Mouse (Mus musculus): Measurements from ENCODE around the gene Ms4a4b. TPM values are rescaled to one million over a fixed set of nuclear protein-coding genes. Genes with fewer than 3 reads are reported as not detected.

The Ms4a4b gene
- polyA plus RNA-seq, 1 experiment from 2014 or later: 0.17 TPM

DNA sequence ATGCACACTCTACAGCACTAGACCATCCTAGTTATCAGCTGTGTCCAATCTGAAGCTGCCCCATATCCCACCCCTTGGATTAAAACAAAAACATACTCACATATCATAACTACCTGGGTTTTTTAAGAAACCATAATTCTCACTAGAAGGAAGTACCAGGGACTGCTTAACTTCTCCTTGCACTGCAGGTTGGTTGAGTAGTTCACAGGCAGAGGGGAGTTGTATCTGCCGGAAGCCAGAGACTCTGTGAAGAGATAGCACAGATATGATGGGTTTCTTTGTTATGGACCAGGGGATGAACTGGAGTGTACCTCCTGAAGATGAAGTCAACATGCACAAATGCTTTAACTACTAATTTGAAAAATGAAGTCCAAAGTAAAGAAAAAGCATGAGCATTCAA, 57.4 kb downstream of the Ms4a4b start:
- no peak for ATAC-seq (ENCODE audit: low FRiP score, low TSS enrichment)
- Histone ChIP-seq H3K9ac (replicated peaks; ENCODE audit: low read length) (no peak overlapping the region), H3K9me3 (ENCODE audit: low read length) (no peaks in the 10 kb centered on the region), H3K4me1 (ENCODE audit: insufficient read depth, low read length) (no peaks in the 10 kb centered on the region), H3K27me3 (ENCODE audit: insufficient read depth, low read length) (no peaks in the 10 kb centered on the region), H3K36me3 (ENCODE audit: insufficient read depth, low read length) (no peaks in the 10 kb centered on the region), H3K4me2 (replicated peaks; ENCODE audit: low read depth, low read length) (no peak overlapping the region), H3K27ac (ENCODE audit: low read length) (no peak overlapping the region), H3K4me3 (ENCODE audit: low read length) (no peak overlapping the region)
- 87% methylated on average over 1 of the region's 1 CpGs for WGBS

DNA sequence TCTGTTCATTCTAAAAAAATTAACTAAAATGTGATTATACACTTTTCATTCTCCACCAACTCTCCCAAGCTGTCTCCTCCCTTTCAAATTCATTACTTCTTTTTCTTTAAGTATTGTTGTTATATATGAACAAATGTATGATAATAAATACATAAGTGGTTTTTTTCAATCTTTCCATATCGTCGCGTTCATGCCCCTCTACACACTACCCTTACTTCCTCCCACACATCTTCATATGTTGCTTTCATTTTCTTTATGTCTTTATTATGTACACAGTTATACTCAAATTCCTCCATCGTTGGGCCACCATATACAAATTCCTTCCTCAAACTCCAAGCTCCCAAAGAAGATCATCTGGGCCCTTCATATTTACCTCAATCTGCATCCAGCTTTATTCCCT, 58.0 kb downstream of the Ms4a4b start:
- H3K27ac ChIP-seq (ENCODE audit: low read length): no peak overlapping the region
- no peak overlapping the region for H3K9ac ChIP-seq (replicated peaks; ENCODE audit: low read length)
- ATAC-seq (ENCODE audit: low FRiP score, low TSS enrichment): no peak
- no peak overlapping the region for H3K4me3 ChIP-seq (ENCODE audit: low read length)
- WGBS: 84% methylated on average over 4 of the region's 4 CpGs
- no peaks in the 10 kb centered on the region for H3K4me1 ChIP-seq (ENCODE audit: insufficient read depth, low read length)
- no peaks in the 10 kb centered on the region for H3K27me3 ChIP-seq (ENCODE audit: insufficient read depth, low read length)
- H3K4me2 ChIP-seq (replicated peaks; ENCODE audit: low read depth, low read length): no peak overlapping the region
- H3K36me3 ChIP-seq (ENCODE audit: insufficient read depth, low read length): no peaks in the 10 kb centered on the region
- no peaks in the 10 kb centered on the region for H3K9me3 ChIP-seq (ENCODE audit: low read length)

DNA sequence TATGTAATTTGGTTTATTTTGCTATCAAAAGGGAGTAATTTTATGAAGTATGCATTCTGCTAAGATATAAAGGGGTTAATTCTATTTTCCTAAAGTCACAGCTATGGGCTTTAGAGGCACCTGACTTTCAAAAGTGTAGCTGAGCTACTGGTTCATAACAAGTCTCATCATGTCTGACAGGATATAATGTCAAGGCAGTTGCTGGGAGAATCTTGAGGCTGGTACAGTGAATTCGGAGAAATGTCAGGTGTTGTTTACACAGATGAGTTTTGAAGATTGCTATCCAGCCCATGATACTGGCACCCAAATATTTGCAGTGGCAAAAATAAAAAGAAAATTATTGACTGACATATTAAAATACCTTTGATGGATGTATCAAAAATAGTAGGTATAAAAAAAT, 61.5 kb downstream of the Ms4a4b start:
- WGBS: 80% methylated on average over 1 of the region's 1 CpGs
- Histone ChIP-seq H3K27me3 (ENCODE audit: insufficient read depth, low read length) (no peaks in the 10 kb centered on the region), H3K27ac (ENCODE audit: low read length) (no peak overlapping the region), H3K4me1 (ENCODE audit: insufficient read depth, low read length) (no peaks in the 10 kb centered on the region), H3K36me3 (ENCODE audit: insufficient read depth, low read length) (no peaks in the 10 kb centered on the region), H3K9ac (replicated peaks; ENCODE audit: low read length) (no peak overlapping the region), H3K4me2 (replicated peaks; ENCODE audit: low read depth, low read length) (no peak overlapping the region), H3K4me3 (ENCODE audit: low read length) (no peak overlapping the region), H3K9me3 (ENCODE audit: low read length) (no peaks in the 10 kb centered on the region)
- no peak for ATAC-seq (ENCODE audit: low FRiP score, low TSS enrichment)

DNA sequence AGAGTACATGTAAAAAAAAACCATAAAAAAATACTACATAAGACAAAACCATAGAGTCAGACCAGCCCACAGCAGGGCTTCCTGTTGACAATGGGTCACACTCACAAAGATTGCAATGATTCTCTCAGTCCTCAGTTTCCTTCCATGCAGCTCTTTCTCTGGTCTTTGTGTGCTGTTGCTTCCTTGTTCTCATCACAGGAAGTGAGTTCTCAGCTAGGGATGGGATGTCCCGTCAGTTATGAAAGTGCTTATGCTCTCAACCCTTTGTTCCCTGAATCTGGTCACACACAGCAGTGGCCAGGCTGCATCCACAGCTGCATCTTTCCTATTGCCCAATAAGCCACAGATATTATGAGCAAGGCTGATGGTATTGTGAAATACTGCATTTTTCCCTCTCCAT, 70.1 kb downstream of the Ms4a4b start:
- no peak for ATAC-seq (ENCODE audit: low FRiP score, low TSS enrichment)
- Histone ChIP-seq H3K27me3 (ENCODE audit: insufficient read depth, low read length) (no peaks in the 10 kb centered on the region), H3K27ac (ENCODE audit: low read length) (no peak overlapping the region), H3K9me3 (ENCODE audit: low read length) (no peaks in the 10 kb centered on the region), H3K4me2 (replicated peaks; ENCODE audit: low read depth, low read length) (no peak overlapping the region), H3K4me1 (ENCODE audit: insufficient read depth, low read length) (no peaks in the 10 kb centered on the region), H3K4me3 (ENCODE audit: low read length) (no peak overlapping the region), H3K9ac (replicated peaks; ENCODE audit: low read length) (no peak overlapping the region), H3K36me3 (ENCODE audit: insufficient read depth, low read length) (no peaks in the 10 kb centered on the region)
- 59% methylated on average over 1 of the region's 1 CpGs for WGBS

DNA sequence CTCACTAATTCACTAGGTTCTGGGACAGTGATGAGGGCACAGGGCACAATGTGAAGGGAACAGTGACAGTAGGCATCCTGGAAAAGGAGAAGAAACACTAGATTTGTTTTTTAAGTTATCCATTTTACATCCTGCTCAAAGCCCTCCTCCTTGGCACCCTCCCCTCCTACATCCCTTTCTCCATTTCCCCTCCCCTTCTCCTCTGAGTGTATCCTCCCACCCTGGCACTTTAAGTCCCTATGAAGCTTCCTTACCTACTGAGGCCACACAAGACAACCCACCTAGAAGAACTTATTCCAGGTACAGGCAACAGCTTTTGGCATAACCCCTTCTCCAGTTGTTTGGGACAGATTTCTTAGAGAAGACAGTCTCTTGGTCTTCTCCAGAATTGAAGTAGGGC, 72.9 kb downstream of the Ms4a4b start, which contains the start of gene Ms4a6b:
Ms4a6b (plus strand) TSS at position 267 of the 400 bp plus-strand sequence.
- Histone ChIP-seq H3K9me3 (ENCODE audit: low read length) (no peaks in the 10 kb centered on the region), H3K27me3 (ENCODE audit: insufficient read depth, low read length) (no peaks in the 10 kb centered on the region), H3K9ac (replicated peaks; ENCODE audit: low read length) (no peak within 1 kb of the TSS), H3K4me2 (replicated peaks; ENCODE audit: low read depth, low read length) (no peak within 1 kb of the TSS), H3K4me3 (ENCODE audit: low read length) (no peak within 1 kb of the TSS), H3K27ac (ENCODE audit: low read length) (no peak within 1 kb of the TSS), H3K36me3 (ENCODE audit: insufficient read depth, low read length) (no peaks in the 10 kb centered on the region), H3K4me1 (ENCODE audit: insufficient read depth, low read length) (no peaks in the 10 kb centered on the region)
- ATAC-seq (ENCODE audit: low FRiP score, low TSS enrichment): no peak

Other genes with a start within 250 kb of the Ms4a4b start
- gene Ms4a13, start 246.8 kb upstream of the Ms4a4b start, polyA plus RNA-seq (2015; fragmentation: Nextera tagmentation; extraction: Ambion mirVana): not detected in 2 replicates
- not detected in 2 replicates for gene Ms4a12, start 211.1 kb upstream of the Ms4a4b start, polyA plus RNA-seq (2015; fragmentation: Nextera tagmentation; extraction: Ambion mirVana)
- gene Ms4a1, start 177.3 kb upstream of the Ms4a4b start, polyA plus RNA-seq (2015; fragmentation: Nextera tagmentation; extraction: Ambion mirVana): not detected in 2 replicates
- gene Ms4a5, start 159.7 kb upstream of the Ms4a4b start, polyA plus RNA-seq (2015; fragmentation: Nextera tagmentation; extraction: Ambion mirVana): not detected in 2 replicates
- 0.07 and 0.09 TPM in 2 replicates for gene Ms4a14, start 129.1 kb upstream of the Ms4a4b start, polyA plus RNA-seq (2015; fragmentation: Nextera tagmentation; extraction: Ambion mirVana)
- gene Ms4a7, start 107.4 kb upstream of the Ms4a4b start, polyA plus RNA-seq (2015; fragmentation: Nextera tagmentation; extraction: Ambion mirVana): 3.3 and 4.1 TPM in 2 replicates
- 5.0 and 5.6 TPM in 2 replicates for gene Ms4a4a, start 68.0 kb upstream of the Ms4a4b start, polyA plus RNA-seq (2015; fragmentation: Nextera tagmentation; extraction: Ambion mirVana)
- gene Ms4a4c, start 38.8 kb upstream of the Ms4a4b start, polyA plus RNA-seq (2015; fragmentation: Nextera tagmentation; extraction: Ambion mirVana): 0.41 and 1.4 TPM in 2 replicates
- 4.6 and 5.3 TPM in 2 replicates for gene Ms4a6c, start 25.8 kb downstream of the Ms4a4b start, polyA plus RNA-seq (2015; fragmentation: Nextera tagmentation; extraction: Ambion mirVana)
- not detected in 2 replicates for gene Gm8369, start 42.4 kb downstream of the Ms4a4b start, polyA plus RNA-seq (2015; fragmentation: Nextera tagmentation; extraction: Ambion mirVana)
- gene Ms4a6b, start 73.0 kb downstream of the Ms4a4b start, polyA plus RNA-seq (2015; fragmentation: Nextera tagmentation; extraction: Ambion mirVana): 3.2 and 4.1 TPM in 2 replicates
- gene Ms4a4d, start 93.2 kb downstream of the Ms4a4b start, polyA plus RNA-seq (2015; fragmentation: Nextera tagmentation; extraction: Ambion mirVana): 0.17 and 0.19 TPM in 2 replicates
- 1.7 and 2.6 TPM in 2 replicates for gene Ms4a6d, start 161.3 kb downstream of the Ms4a4b start, polyA plus RNA-seq (2015; fragmentation: Nextera tagmentation; extraction: Ambion mirVana)
- gene Ms4a2, start 180.2 kb downstream of the Ms4a4b start, polyA plus RNA-seq (2015; fragmentation: Nextera tagmentation; extraction: Ambion mirVana): 2.6 and 3.0 TPM in 2 replicates
- gene Ms4a3, start 197.3 kb downstream of the Ms4a4b start, polyA plus RNA-seq (2015; fragmentation: Nextera tagmentation; extraction: Ambion mirVana): not detected in 2 replicates
- gene Oosp2, start 217.0 kb downstream of the Ms4a4b start, polyA plus RNA-seq (2015; fragmentation: Nextera tagmentation; extraction: Ambion mirVana): not detected in 2 replicates
- not detected in 2 replicates for gene Oosp1, start 247.6 kb downstream of the Ms4a4b start, polyA plus RNA-seq (2015; fragmentation: Nextera tagmentation; extraction: Ambion mirVana)